In the genomic region with DNA sequence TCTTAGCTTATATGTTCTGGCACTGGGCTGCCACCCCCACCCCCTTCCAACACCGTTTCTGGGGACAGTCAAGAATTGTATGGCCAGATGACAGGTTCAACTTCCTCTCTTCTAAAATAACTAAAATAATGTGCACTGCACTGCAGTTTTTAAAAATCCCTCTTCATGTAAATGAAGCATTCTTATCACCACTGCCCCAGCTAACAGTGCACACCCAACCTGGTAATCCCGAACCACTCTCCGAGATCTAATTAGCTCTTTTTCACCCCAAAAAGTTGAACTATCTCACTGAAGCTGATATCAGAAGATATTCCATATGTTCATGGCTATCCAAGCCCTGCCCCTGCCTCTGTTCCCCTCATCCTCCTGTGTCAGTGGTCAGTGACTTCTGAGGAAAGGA, we compare ENCODE assay signal across 28 mouse cellular contexts.
"Had no signal": no experiment of that assay in that cellular context is flagged by ENCODE, and none has a peak within 500 bp of the region (broad histone marks: within the 10 kb centered on the region; RNA-seq: fewer than 3 reads in every experiment).

No protein-coding gene starts in this region.

- H3K27me3 ChIP-seq: limb, embryonic 12.5 days; limb, embryonic 13.5 days; limb, embryonic 15.5 days; liver, embryonic 12.5 days; liver, embryonic 13.5 days; liver, embryonic 15.5 days; lung, embryonic 15.5 days; megakaryocyte, embryonic 14.5 days; midbrain, embryonic 12.5 days; midbrain, embryonic 13.5 days; midbrain, embryonic 15.5 days; neural tube, embryonic 12.5 days had no signal

- DNase-seq: left cerebral cortex, postnatal 4 days; liver; liver, embryonic 13.5 days; liver, postnatal 0 days; lung, adult 18-20 months; lung, adult 2 months; lung, embryonic 14.5 days; lung, postnatal 10 days; lung, postnatal 14 days; lung, postnatal 36 days; lung, postnatal 4 days; midbrain, embryonic 14.5 days had no signal

- H3K27ac ChIP-seq: limb, embryonic 10.5 days; limb, embryonic 12.5 days; limb, embryonic 13.5 days; limb, embryonic 15.5 days; liver, embryonic 12.5 days; liver, embryonic 13.5 days; liver, embryonic 14.5 days; liver, embryonic 15.5 days; lung, embryonic 15.5 days; macrophage; midbrain, embryonic 10.5 days; midbrain, embryonic 12.5 days; midbrain, embryonic 13.5 days; midbrain, embryonic 15.5 days; neural tube, embryonic 12.5 days had no signal

- H3K4me3 ChIP-seq: limb, embryonic 10.5 days; limb, embryonic 12.5 days; limb, embryonic 13.5 days; limb, embryonic 15.5 days; liver, embryonic 12.5 days; liver, embryonic 13.5 days; liver, embryonic 15.5 days; lung, embryonic 15.5 days; megakaryocyte, embryonic 14.5 days; midbrain, embryonic 10.5 days; midbrain, embryonic 12.5 days; midbrain, embryonic 13.5 days; midbrain, embryonic 15.5 days; myocyte; neural tube, embryonic 12.5 days had no signal

- H3K36me3 ChIP-seq: limb, embryonic 10.5 days; limb, embryonic 12.5 days; limb, embryonic 13.5 days; limb, embryonic 15.5 days; liver, embryonic 12.5 days; liver, embryonic 13.5 days; liver, embryonic 15.5 days; lung, embryonic 15.5 days; midbrain, embryonic 10.5 days; midbrain, embryonic 12.5 days; midbrain, embryonic 13.5 days; midbrain, embryonic 15.5 days; neural tube, embryonic 12.5 days had no signal

- H3K4me1 ChIP-seq: limb, embryonic 10.5 days; limb, embryonic 12.5 days; limb, embryonic 13.5 days; limb, embryonic 15.5 days; liver, embryonic 12.5 days; liver, embryonic 13.5 days; liver, embryonic 15.5 days; lung, embryonic 15.5 days; megakaryocyte, embryonic 14.5 days; midbrain, embryonic 10.5 days; midbrain, embryonic 12.5 days; midbrain, embryonic 13.5 days; midbrain, embryonic 15.5 days; neural tube, embryonic 12.5 days had no signal

- H3K9ac ChIP-seq: limb, embryonic 12.5 days; limb, embryonic 13.5 days; limb, embryonic 15.5 days; liver, embryonic 12.5 days; liver, embryonic 13.5 days; liver, embryonic 14.5 days; liver, embryonic 15.5 days; liver, postnatal 0 days; lung, embryonic 14.5 days; lung, embryonic 15.5 days; midbrain, embryonic 12.5 days; midbrain, embryonic 13.5 days; midbrain, embryonic 15.5 days; neural tube, embryonic 12.5 days had no signal

- H3K9me3 ChIP-seq: limb, embryonic 10.5 days; limb, embryonic 12.5 days; limb, embryonic 13.5 days; limb, embryonic 15.5 days; liver, embryonic 12.5 days; liver, embryonic 13.5 days; liver, embryonic 15.5 days; lung, embryonic 15.5 days; megakaryocyte, embryonic 14.5 days; midbrain, embryonic 10.5 days; midbrain, embryonic 12.5 days; midbrain, embryonic 13.5 days; midbrain, embryonic 15.5 days; neural tube, embryonic 12.5 days had no signal
